Mouse (Mus musculus) erythroblast, embryonic 14.5 days (primary cell): ENCODE results near the gene Dnajc22.

ENCODE experiments used
- GATA1 ChIP-seq: IDR thresholded peaks from 2 replicates; pipeline ENCODE4 v1.6.1; 2012; ENCODE audit warnings: low read length, inconsistent platforms, mixed read lengths
- TAL1 ChIP-seq: IDR thresholded peaks from 3 replicates; pipeline ENCODE4 v1.6.1; 2012; ENCODE audit warnings: low read length, inconsistent platforms, mixed read lengths

- TF ChIP-seq TAL1 (no peak), GATA1 (no peak)
Observed at GRCm38 (mm10) chr15:99111809-99112208, 18.8 kb downstream of the Dnajc22 start.
